Mouse (Mus musculus) cerebral cortex, adult 2 months (tissue): ENCODE data around the gene Clrn2.

ENCODE experiments used
- WGBS: fragments of 180-500 bp; shearing (Covaris S2); methylation state at CpG from one replicate; pipeline ENCODE4 v1.1.7; 2018; 5-methylcytosine and 5-hydroxymethylcytosine counted together

Clrn2 gene

DNA sequence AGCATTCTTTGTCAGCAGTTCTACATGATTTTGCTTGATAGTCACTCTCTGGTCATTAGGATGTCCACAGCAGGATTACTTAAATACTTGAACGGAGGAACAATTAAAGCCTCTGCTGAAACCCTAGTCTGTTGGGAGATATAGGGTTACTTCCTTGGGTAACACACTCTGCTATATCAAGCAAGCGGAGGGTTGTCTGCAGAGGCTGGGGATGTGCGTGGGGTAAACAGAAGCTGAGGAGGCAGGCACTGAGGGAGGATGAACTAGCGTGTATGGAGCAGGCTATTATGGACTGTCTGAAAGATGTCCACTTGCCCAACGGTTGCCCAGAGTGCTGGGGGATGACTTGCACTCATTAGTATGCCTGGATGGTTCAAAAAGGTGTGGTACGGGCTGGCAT is at the start of gene Clrn2:
Gene Clrn2, plus strand, starts transcription at position 301 of the 400 bp plus-strand sequence.
- WGBS, result 54% methylated on average over 6 of the region's 6 CpGs

DNA sequence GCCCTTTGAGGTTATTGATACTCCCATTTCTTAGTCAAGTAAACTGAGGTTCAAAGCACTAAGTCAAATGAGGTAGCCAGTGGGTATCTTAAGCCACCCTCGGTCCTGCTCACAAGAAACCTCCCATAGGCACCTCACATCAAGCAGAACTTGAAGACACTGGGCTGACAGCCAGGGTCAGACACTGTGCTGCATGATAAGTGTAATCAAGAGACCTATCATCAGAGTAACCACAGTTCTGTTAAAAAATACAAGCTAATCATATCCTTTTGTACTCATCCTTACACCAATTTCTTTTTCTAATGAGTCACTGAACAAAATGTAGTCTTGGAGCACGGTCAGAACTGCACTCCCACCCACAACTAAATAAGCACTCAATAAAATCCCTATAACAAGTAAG is 47.4 kb upstream of the Clrn2 start:
- 74% methylated on average over 2 of the region's 2 CpGs for WGBS

DNA sequence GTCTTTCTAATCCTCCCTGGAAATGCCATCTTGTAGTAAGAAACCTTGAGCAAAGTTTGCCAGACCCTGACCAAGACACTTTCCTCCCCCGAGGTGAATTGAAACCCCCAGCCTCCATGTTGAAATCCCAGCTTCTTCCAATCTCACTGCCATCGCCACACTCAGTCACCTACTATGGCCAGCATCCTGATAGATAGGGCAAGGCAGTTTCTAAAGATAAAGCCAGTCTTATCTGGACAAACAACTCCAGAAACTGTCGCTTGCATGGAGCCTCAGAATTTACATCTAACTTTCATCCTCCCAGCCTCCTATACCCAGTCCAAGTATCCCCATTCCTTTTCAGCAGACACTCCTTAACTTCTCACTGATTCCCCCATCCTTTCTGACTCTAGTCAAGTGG is 37.1 kb upstream of the Clrn2 start:
- WGBS, result 90% methylated on average over 3 of the region's 3 CpGs

- 79% methylated on average over 3 of the region's 3 CpGs for WGBS
Measured at GRCm38 (mm10) chr5:45417859-45418443, 35.6 kb upstream of the Clrn2 start.

DNA sequence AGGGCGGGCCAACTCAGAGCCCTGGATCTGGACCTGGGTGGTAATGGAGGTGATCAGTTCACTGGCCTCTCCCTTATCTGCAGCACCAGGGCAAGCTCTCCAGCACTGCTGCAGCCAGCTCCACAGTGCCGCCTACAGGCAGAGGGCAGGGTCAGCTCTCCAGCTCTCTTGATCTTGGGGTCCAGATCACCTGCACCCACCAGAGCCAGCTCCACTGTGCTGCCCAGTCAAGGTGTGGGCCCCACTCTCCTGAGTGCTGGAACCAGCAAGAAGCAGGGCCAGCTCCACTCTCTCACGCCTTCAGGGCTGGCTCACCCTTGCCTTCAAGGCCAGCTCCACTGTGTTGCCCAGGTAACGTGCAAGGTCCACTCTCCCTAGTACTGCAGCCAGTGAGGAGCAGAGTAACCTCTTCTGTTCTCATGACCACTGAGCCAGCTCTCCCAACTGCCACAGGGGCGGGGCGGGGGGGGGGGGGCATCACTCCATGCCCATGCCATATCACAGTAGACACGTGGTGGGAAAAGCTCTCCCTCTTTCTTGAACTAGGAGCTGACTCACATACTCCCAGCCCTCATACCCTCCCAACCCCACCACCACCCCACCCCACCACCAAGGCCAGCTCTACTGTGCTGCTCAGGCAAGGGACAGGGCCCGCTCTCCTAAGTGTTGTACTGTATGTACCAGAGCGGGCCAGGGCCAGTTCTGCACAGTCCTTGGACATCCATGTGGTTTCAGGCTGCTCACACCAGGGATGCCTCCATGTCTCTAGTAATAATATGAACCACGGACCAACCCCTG is 33.5 kb upstream of the Clrn2 start:
- WGBS, result 82% methylated on average over 10 of the region's 10 CpGs

GRCm38 (mm10) chr5:45421881-45422844 is 31.4 kb upstream of the Clrn2 start:
- WGBS, result 82% methylated on average over 12 of the region's 12 CpGs

DNA sequence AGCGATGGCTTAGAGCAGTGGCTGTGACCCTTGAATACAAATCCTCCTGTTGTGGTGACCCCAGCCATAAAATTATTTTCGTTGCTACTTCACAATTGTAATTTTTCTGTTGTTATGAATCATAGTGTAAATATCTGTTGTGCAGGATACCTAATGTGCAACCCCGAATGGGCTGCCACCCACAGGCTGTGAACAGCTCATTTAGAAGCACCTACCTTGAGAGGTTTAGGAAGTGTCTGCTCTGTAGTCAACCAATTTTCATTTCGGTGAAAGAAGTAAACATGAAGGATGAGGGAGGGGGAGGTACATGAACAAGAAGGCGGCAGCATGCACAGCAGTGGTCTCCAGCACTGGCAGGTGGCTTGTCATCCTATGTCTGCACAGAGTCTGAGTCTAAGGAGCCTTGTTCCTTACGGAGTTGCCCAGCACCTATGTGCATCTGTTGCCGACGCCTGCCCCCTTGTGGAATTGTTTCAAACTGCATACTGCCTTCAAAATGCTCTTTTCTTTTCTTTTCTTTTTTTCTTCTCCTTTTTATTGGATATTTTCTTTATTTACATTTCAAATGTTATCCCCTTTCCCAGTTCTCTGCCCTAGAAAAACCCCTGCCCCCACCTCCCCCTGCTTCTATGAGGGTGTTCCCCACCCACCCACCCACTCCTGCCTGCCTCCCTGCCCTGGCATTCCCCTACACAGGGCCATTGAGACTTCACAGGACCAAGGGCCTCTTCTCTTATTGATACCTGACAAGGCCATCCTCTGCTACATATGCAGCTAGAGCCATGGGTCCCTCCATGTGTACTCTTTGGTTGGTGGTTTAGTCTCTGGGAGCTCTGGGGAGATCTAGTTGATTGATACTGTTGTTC is 29.3 kb upstream of the Clrn2 start:
- 31% methylated on average over 8 of the region's 8 CpGs for WGBS

DNA sequence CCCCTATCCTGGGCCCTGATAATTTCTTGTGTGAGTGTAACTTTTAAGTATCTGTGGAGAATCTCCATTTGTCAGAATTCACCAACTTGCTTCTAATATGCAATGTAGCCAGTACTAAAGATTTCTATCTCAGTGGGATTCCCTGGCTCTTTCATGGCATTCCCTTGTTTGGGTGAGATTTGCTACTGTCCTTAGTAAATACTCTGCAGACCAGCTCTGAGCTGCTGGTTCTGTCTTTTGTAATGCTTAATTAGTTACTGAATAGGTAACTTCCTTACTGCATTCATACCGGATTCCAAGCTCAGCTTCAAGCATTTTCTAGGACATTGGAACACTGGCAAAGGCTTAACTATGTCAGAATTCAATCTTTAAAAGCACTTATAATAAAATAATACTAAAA is 27.8 kb upstream of the Clrn2 start:
- 75% methylated on average over 1 of the region's 1 CpGs for WGBS

GRCm38 (mm10) chr5:45426416-45427034 is 27.0 kb upstream of the Clrn2 start:
- 83% methylated on average over 1 of the region's 1 CpGs for WGBS

DNA sequence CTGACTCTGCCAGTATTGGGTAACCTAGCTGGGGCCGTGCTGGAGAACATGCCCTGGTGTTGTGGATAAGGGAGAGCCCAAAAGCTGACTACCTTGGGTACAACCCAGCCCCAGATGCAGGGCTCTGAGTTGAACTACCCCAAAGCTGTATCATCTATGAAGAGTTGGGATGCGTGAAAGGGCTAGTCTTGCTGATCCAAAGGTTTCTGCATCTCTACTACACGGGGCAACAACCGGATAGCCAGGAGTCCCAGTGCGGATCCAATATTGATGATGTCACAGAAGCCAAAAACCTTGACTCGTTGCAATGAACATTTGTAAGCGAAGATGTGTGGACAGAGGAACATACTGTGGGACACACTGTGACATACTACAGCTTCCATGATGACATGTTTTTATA is 25.7 kb upstream of the Clrn2 start:
- WGBS, result 96% methylated on average over 7 of the region's 7 CpGs

GRCm38 (mm10) chr5:45435967-45436950 is 17.3 kb upstream of the Clrn2 start:
- WGBS, result 92% methylated on average over 14 of the region's 14 CpGs

DNA sequence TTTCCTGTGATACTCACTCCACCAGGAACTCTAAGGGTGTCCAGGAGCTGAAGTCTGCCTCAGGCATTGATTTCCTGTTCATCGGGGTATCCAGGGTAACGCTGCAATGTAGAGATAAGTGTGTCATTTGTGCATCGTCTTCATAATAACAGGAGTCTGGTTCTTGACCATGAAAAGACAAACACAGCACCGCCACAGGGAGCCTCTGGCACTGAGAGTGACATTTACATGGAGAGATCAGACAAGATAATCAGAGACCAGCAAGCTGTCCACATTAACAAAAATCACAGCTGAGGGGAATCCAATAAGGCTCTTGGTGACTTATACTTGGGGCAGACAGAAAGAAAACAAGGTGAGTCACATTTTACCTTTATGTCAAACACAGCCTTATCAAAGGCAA is 15.7 kb upstream of the Clrn2 start:
- 78% methylated on average over 4 of the region's 4 CpGs for WGBS

DNA sequence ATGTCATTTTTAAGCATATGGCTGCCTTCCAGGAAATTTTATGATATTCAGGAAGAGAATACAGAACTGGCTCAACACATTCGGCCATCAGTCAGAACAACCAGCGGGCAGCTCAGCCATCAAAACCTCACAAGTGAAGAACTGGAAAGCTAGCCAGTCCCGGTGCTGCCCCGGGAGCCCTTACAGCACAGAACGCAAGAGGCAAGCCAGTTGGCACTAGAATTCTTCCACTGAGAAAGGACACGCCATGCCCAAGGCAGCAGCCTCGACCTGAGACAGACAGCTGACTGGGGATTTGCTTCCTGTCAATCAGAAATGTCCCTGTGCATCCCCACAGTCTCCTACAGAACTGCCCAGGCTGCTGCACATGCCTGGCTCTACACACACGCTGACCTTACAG is 15.2 kb upstream of the Clrn2 start:
- 81% methylated on average over 8 of the region's 8 CpGs for WGBS

DNA sequence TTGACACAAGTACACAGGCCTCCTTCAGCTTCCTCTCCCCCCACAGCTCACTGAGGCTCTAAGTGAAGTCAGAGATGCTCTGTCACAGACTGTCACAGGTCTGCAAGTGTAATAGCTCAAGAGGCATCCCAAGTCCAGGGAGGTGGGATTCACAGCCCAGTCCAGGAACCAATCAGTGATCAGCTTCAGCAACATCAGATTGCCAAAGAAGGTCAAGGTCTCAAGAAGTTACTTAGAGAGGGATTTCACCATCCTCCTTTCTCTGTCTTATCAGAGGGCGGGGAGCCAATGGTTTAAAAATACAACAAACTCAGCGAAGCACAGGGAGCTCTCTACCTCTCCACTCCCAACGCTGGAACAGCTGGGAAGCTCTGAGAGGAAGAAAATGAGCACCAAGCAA is 12.4 kb upstream of the Clrn2 start:
- WGBS, result 74% methylated on average over 3 of the region's 3 CpGs

GRCm38 (mm10) chr5:45441745-45442144 is 11.8 kb upstream of the Clrn2 start:
- 88% methylated on average over 3 of the region's 3 CpGs for WGBS

DNA sequence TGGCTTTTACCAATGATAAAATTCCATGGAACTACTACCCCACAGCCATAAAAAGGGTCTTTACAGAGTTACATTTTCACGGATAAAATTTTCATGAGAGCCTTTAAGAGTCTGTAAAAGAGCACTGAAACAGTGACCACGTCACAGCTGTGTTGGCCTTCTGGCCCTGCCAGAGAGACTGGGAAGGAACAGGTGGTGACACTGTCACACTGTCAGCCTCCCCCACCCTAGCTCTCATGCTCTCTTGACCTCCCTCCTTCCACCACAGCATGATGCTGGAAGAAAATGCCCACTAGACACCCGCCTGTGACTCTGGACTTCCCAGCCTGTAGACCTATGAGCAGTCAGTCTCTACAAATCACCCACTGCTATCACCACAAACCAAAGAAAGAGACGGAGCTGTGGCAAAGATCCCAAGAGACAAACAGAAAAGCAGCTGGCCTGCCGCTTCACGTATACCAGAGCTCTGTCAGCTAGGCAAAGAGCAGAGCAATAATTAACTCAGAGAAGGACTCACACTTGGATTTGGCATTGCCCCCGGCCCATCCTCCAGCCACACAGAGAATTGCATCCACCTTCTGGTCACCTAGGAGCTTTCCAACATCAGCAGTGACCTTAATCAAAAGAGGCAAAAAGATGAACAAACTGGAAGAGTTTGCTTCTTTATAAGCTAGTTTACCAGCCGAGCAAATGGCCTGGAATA is 9.3 kb upstream of the Clrn2 start:
- WGBS, result 75% methylated on average over 8 of the region's 8 CpGs

- WGBS, result 35% methylated on average over 5 of the region's 5 CpGs
Measured at GRCm38 (mm10) chr5:45448676-45449075, 4.9 kb upstream of the Clrn2 start.

- 3% methylated on average over 8 of the region's 8 CpGs for WGBS
Measured at GRCm38 (mm10) chr5:45449206-45449605, 4.3 kb upstream of the Clrn2 start.
